Mouse (Mus musculus) liver, embryonic 14.5 days (tissue): ENCODE measurements around the gene Ppp2r5d.

Experiments used
- CTCF ChIP-seq: IDR thresholded peaks from 2 replicates; pipeline ENCODE4 v1.5.1; 2016; ENCODE audit warnings: antibody characterized with exemption, low read depth, control low read depth
- EP300 ChIP-seq: IDR thresholded peaks from 2 replicates; pipeline ENCODE4 v1.6.1; 2016; ENCODE audit warnings: antibody characterized with exemption, low read depth

GRCm38 (mm10) chr17:46644916-46645475 lies 59.9 kb downstream of the Ppp2r5d start:
- no peak for TF ChIP-seq CTCF
- no peak for TF ChIP-seq EP300
